Mouse (Mus musculus) cerebellum, adult 2 months (tissue): Measurements from ENCODE around the gene Arhgef15.

Source experiments
- CTCF ChIP-seq: fragments of 200-500 bp; IDR thresholded peaks from 2 replicates; pipeline ENCODE4 v1.5.1; 2011; ENCODE audit warnings: low read depth, mild to moderate bottlenecking, control low read depth, low read length, moderate library complexity, borderline replicate concordance; ENCODE audit not compliant: insufficient read depth
- POLR2A ChIP-seq: fragments of 200-500 bp; IDR thresholded peaks from 2 replicates; pipeline ENCODE4 v1.6.1; 2011; ENCODE audit warnings: low read length, control low read depth, borderline replicate concordance; ENCODE audit not compliant: insufficient read depth

- TF ChIP-seq CTCF (no peak), POLR2A (no peak)
These were observed at the start of gene Arhgef15 for GRCm38 (mm10) chr11:68957308-68957707.
